Mouse (Mus musculus) mouse embryonic stem cell (cell line): Measurements from ENCODE around the gene Sult6b2.

Experiments used
- in situ Hi-C, 2 experiments: fragments of 300-500 bp; cut with MboI; formaldehyde crosslinking; loops; 1 replicate in 1 of 2; 3 replicates in 1 of 2; pipeline ENCODE4 v1.14.3; 2019 to 2020; ENCODE audit warnings: low sequenced_read_pairs in 2 of 2, low pct_unique_long_range_greater_than_20kb in 1 of 2, mixed read lengths in 1 of 2; ENCODE audit not compliant: unreplicated experiment in 1 of 2

The Sult6b2 gene

GRCm38 (mm10) chr6:142752331-142753246 lies 51.7 kb downstream of the Sult6b2 start:
- in situ Hi-C loops: no loop called here

GRCm38 (mm10) chr6:142751365-142751764 lies 52.9 kb downstream of the Sult6b2 start:
- in situ Hi-C loops: no loop called here

- in situ Hi-C loops: no loop called here
Observed at GRCm38 (mm10) chr6:142748057-142748708, 56.1 kb downstream of the Sult6b2 start.

- in situ Hi-C loops: no loop called here
Observed at GRCm38 (mm10) chr6:142747165-142747564, 57.1 kb downstream of the Sult6b2 start.

- in situ Hi-C loops: no loop called here
Observed at GRCm38 (mm10) chr6:142746765-142747164, 57.5 kb downstream of the Sult6b2 start.

- in situ Hi-C loops: no loop called here
Observed at GRCm38 (mm10) chr6:142745484-142745883, 58.8 kb downstream of the Sult6b2 start.

GRCm38 (mm10) chr6:142743193-142743592 lies 61.1 kb downstream of the Sult6b2 start:
- in situ Hi-C loops: no loop called here

GRCm38 (mm10) chr6:142741763-142742162 lies 62.5 kb downstream of the Sult6b2 start:
- in situ Hi-C loops: no loop called here

- in situ Hi-C loops: loop anchor here (10.0 kb wide), 1 partner anchor 214 kb away; no protein-coding TSS in a partner anchor
Observed at GRCm38 (mm10) chr6:142738637-142739036, 65.7 kb downstream of the Sult6b2 start.

GRCm38 (mm10) chr6:142738225-142738624 lies 66.1 kb downstream of the Sult6b2 start:
- in situ Hi-C loops: loop anchor here (10.0 kb wide), 1 partner anchor 213 kb away; no protein-coding TSS in a partner anchor

- in situ Hi-C loops: loop anchor here (10.0 kb wide), 1 partner anchor 211 kb away; no protein-coding TSS in a partner anchor
Observed at GRCm38 (mm10) chr6:142735302-142736005, 68.8 kb downstream of the Sult6b2 start.
